Mouse (Mus musculus) erythroid progenitor cell, adult 5-6 weeks (primary cell): ENCODE data around the gene Efna3. TPM values are rescaled to one million over a fixed set of nuclear protein-coding genes. Genes with fewer than 3 reads are reported as not detected.

Source experiments
- ATAC-seq: replicated peaks from 2 replicates; pipeline ENCODE4 v1.8.0; 2016; ENCODE audit warnings: moderate number of reproducible peaks, mild to moderate bottlenecking, moderate TSS enrichment, inconsistent platforms; ENCODE audit not compliant: poor library complexity, low FRiP score, severe bottlenecking
- total RNA-seq, 2 experiments: library from RNA; stranded (forward) in 1 of 2; stranded (reverse) in 1 of 2; fragments of 150-400 nt in 1 of 2; fragments of 186-747, 209-891 nt in 1 of 2; gene quantifications; 2 replicates each; pipeline versions ENCODE4 v1.2.3 to v1.2.4; 2015 to 2017; ENCODE audit warnings: low replicate concordance in 2 of 2

Efna3 gene
- total RNA-seq, 2 experiments from 2014 or later, result not detected

GRCm38 (mm10) chr3:89293247-89293918 is 29.4 kb downstream of the Efna3 start:
- ATAC-seq, result no peak

GRCm38 (mm10) chr3:89292303-89292702 is 30.5 kb downstream of the Efna3 start:
- ATAC-seq, result no peak

- ATAC-seq, result no peak
These were observed 30.9 kb downstream of the Efna3 start for GRCm38 (mm10) chr3:89291874-89292273.

GRCm38 (mm10) chr3:89288503-89288928 is 34.2 kb downstream of the Efna3 start:
- ATAC-seq, result no peak

- no peak for ATAC-seq
These were observed 35.5 kb downstream of the Efna3 start for GRCm38 (mm10) chr3:89287286-89287685.

GRCm38 (mm10) chr3:89285526-89285925 is 37.2 kb downstream of the Efna3 start:
- ATAC-seq, result no peak

- no peak for ATAC-seq
These were observed 38.5 kb downstream of the Efna3 start for GRCm38 (mm10) chr3:89284261-89284660.

GRCm38 (mm10) chr3:89282291-89282643 is 40.5 kb downstream of the Efna3 start:
- no peak for ATAC-seq

GRCm38 (mm10) chr3:89281579-89282290 is 41.0 kb downstream of the Efna3 start:
- ATAC-seq, result no peak

- ATAC-seq, result no peak
These were observed 41.9 kb downstream of the Efna3 start, which contains the start of gene Efna1 for GRCm38 (mm10) chr3:89280606-89281511. Gene Efna1, minus strand, starts transcription at chr3:89281142.

- no peak for ATAC-seq
These were observed 42.6 kb downstream of the Efna3 start for GRCm38 (mm10) chr3:89280050-89280605.

GRCm38 (mm10) chr3:89279153-89279890 is 43.4 kb downstream of the Efna3 start:
- ATAC-seq, result no peak

GRCm38 (mm10) chr3:89278643-89279042 is 44.1 kb downstream of the Efna3 start:
- ATAC-seq, result no peak

GRCm38 (mm10) chr3:89278107-89278506 is 44.7 kb downstream of the Efna3 start:
- no peak for ATAC-seq

- ATAC-seq, result no peak
These were observed 45.3 kb downstream of the Efna3 start for GRCm38 (mm10) chr3:89277281-89278021.

- no peak for ATAC-seq
These were observed 46.7 kb downstream of the Efna3 start for GRCm38 (mm10) chr3:89276061-89276460.

GRCm38 (mm10) chr3:89271760-89272159 is 51.0 kb downstream of the Efna3 start:
- ATAC-seq, result no peak

GRCm38 (mm10) chr3:89270891-89271290 is 51.9 kb downstream of the Efna3 start:
- no peak for ATAC-seq
